Mouse (Mus musculus) kidney, adult 9 months (tissue): ENCODE measurements around the gene Bglap3.
A peak's percentile ranks its signal among the peaks of the same experiment; 100 is the strongest.

ENCODE experiments used
- DNase-seq: peaks from one replicate; pipeline ENCODE4 v3.0.0; 2022

Bglap3 gene

GRCm38 (mm10) chr3:88334029-88334658 is 38.4 kb downstream of the Bglap3 start:
- peak; percentile 59 for DNase-seq

DNA sequence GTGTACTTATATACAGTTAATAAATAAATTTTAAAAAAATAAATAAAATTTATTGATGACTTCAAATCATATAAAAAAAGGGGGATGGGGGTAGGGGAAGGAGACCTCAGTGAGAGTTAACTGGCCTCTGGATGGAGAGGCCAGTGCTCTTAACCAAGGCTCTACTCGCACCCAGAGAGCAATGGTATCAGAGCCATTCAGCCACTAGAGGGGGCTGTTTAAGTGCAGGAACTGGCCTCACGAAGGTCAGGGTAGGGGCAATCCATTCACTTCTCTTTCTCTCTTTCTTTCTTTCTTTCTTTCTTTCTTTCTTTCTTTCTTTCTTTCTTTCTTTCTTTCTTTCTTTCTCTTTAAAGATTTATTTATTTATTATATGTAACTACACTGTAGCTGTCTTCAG is 41.3 kb downstream of the Bglap3 start:
- peak; percentile 66 for DNase-seq

GRCm38 (mm10) chr3:88328956-88329355 is 43.6 kb downstream of the Bglap3 start:
- DNase-seq: no peak

- peak; percentile 81 for DNase-seq
Observed at GRCm38 (mm10) chr3:88324951-88325405, 47.6 kb downstream of the Bglap3 start, which contains the start of gene Glmp. Gene Glmp (plus strand): TSS chr3:88325023.
